Mouse (Mus musculus) hindbrain, embryonic 10.5 days (tissue): ENCODE data around the gene Micu1. TPM values are rescaled to one million over a fixed set of nuclear protein-coding genes. Genes with fewer than 3 reads are reported as not detected.

Source experiments
- polyA plus RNA-seq: library from polyadenylated mRNA; unstranded; fragments of >200 nt; fragmentation: Nextera tagmentation; extraction: Ambion mirVana; gene quantifications from 2 replicates; pipeline ENCODE4 v1.2.1, GENCODE M21; 2016

Gene Micu1
- polyA plus RNA-seq, 1 experiment from 2014 or later = 63.9 TPM

Other genes with a start within 250 kb of the Micu1 start
- not detected in 2 replicates for gene Gm10322, start 86.4 kb upstream of the Micu1 start, polyA plus RNA-seq
- gene Mcu, start 85.8 kb upstream of the Micu1 start, polyA plus RNA-seq = 18.6 and 19.2 TPM in 2 replicates
- 27.2 and 31.5 TPM in 2 replicates for gene Dnajb12, start 177.1 kb downstream of the Micu1 start, polyA plus RNA-seq
- gene Ddit4, start 249.4 kb downstream of the Micu1 start, polyA plus RNA-seq = 37.5 and 37.6 TPM in 2 replicates